Mouse (Mus musculus) limb, embryonic 11.5 days (tissue): ENCODE results near the gene Gatad2b. TPM values are rescaled to one million over a fixed set of nuclear protein-coding genes. Genes with fewer than 3 reads are reported as not detected.
"Not testable (repeated sequence)": the region's sequence is repeated elsewhere in the genome, so short reads cannot be mapped to it uniquely, and the experiment has no call there.

Experiments used
- ATAC-seq: fragments of 200-750 bp; cut with Nextera tagmentation; 2 replicates; pipeline ENCODE4 v1.8.0; 2017; ENCODE audit warnings: low read depth; ENCODE audit not compliant: insufficient number of reproducible peaks, low FRiP score, low TSS enrichment
- DNase-seq: peaks from one replicate; pipeline ENCODE4 v3.0.0-alpha.2; 2015; ENCODE audit warnings: low spot score
- H3K27ac ChIP-seq: fragments of 300-500 bp; sonication (generic); replicated peaks from 2 replicates; pipeline ENCODE4 v1.5.1; 2014; ENCODE audit warnings: low read depth, mild to moderate bottlenecking, low read length
- H3K27me3 ChIP-seq: fragments of 300-500 bp; sonication (generic); 2 replicates; pipeline ENCODE4 v1.6.1; 2014; ENCODE audit warnings: mild to moderate bottlenecking, low read length, mixed read lengths; ENCODE audit not compliant: control insufficient read depth, insufficient read depth
- H3K36me3 ChIP-seq: fragments of 300-500 bp; sonication (generic); 2 replicates; pipeline ENCODE4 v1.6.1; 2014; ENCODE audit warnings: mild to moderate bottlenecking, low read length, moderate library complexity, mixed read lengths; ENCODE audit not compliant: control insufficient read depth, insufficient read depth
- H3K4me1 ChIP-seq: fragments of 300-500 bp; sonication (generic); 2 replicates; pipeline ENCODE4 v1.6.1; 2014; ENCODE audit warnings: low read length, mixed read lengths; ENCODE audit not compliant: control insufficient read depth, insufficient read depth
- H3K4me2 ChIP-seq: fragments of 300-500 bp; sonication (generic); 2 replicates; pipeline ENCODE4 v1.6.1; 2014; ENCODE audit warnings: low read depth, mild to moderate bottlenecking, moderate library complexity; ENCODE audit not compliant: severe bottlenecking
- H3K4me3 ChIP-seq: fragments of 300-500 bp; sonication (generic); 2 replicates; pipeline ENCODE4 v1.5.1; 2014; ENCODE audit warnings: low read depth, low read length
- H3K9ac ChIP-seq: fragments of 300-500 bp; sonication (generic); 2 replicates; pipeline ENCODE4 v1.6.1; 2014; ENCODE audit warnings: mild to moderate bottlenecking, low read length
- H3K9me3 ChIP-seq: fragments of 300-500 bp; sonication (generic); 2 replicates; pipeline ENCODE4 v1.6.1; 2016; ENCODE audit warnings: low read length; ENCODE audit not compliant: control insufficient read depth
- WGBS: fragments of 180-500 bp; shearing (Covaris S2); extraction: QIAGEN DNeasy Blood & Tissue Kit; methylation state at CpG from one replicate; pipeline ENCODE4 v1.1.7; 2014; 5-methylcytosine and 5-hydroxymethylcytosine counted together
- polyA plus RNA-seq: library from polyadenylated mRNA; unstranded; fragments of >200 nt; fragmentation: Nextera tagmentation; extraction: Ambion mirVana; gene quantifications from 2 replicates; pipeline ENCODE4 v1.2.1, GENCODE M21; 2014

The Gatad2b gene
- 16.2 and 18.9 TPM in 2 replicates for polyA plus RNA-seq

DNA sequence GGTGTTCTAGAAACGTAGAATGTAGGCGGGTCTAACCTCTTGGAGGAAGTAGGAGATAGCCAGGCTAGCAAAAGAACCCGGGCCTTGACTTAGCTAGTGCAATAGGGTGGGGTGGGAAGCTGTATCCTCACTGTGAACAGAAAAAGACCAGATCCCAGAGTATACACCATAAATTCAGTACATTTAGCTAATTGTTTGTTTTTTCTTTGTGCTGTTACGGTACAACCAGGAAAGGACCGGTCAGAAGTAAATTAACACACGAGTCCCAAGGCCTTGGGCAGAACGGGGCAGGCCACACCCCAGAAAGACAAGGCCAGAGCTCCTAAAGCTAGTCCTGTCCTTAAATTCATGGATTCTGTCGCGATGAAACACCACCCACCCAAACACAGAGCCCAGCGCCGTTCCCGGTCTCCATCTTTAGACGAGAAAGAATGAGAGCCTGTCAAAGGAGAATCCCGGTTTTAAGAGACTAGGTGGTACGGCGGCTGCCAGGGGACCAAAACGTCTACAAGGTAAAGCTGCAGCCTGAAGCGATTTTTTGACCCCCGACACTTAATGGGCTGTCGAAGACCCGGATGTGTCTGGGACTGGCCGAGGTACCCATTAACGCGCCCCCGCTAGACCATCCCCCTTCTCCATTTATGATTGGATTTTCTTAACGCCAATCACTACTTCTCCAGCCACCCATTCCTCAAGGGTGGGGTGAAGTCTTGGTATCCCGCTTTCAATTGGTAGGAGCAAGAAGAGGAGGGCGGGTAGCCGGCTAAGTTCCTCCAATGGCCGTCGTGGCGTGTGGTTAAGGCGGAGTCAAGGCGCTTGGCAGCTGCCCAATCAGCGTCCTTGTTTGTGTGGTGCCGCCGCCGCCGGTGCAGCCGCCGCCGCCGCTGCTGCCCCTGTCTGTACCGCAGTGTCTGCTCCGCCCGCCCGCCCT, at the start of gene Gatad2b:
Gene Gatad2b, plus strand, starts transcription at position 834 of the 931 bp plus-strand sequence.
- no peaks in the 10 kb centered on the region for H3K9me3 ChIP-seq
- H3K27ac ChIP-seq = peak within 1 kb of the TSS; percentile 97
- H3K9ac ChIP-seq = peak within 1 kb of the TSS; percentile 94
- H3K27me3 ChIP-seq = no peaks in the 10 kb centered on the region
- ATAC-seq = peak; percentile 99
- peak within 1 kb of the TSS; percentile 91 for H3K4me3 ChIP-seq
- peak; percentile 100 for DNase-seq
- peak within 1 kb of the TSS; percentile 75 for H3K4me2 ChIP-seq
- H3K36me3 ChIP-seq = peaks cover 3% of the 10 kb centered on the region; the same call in 1 of the 2 replicates
- peaks cover 5% of the 10 kb centered on the region; the same call in 1 of the 2 replicates for H3K4me1 ChIP-seq
- under 1% methylated on average over 44 of the region's 47 CpGs for WGBS

- Histone ChIP-seq H3K4me1 (peaks cover 12% of the 10 kb centered on the region), H3K9me3 (no peaks in the 10 kb centered on the region), H3K4me3 (no peak overlapping the region), H3K27ac (no peak overlapping the region), H3K36me3 (peaks cover 3% of the 10 kb centered on the region; the same call in 1 of the 2 replicates), H3K27me3 (no peaks in the 10 kb centered on the region), H3K4me2 (no peak overlapping the region), H3K9ac (no peak overlapping the region)
- 75% methylated on average over 2 of the region's 2 CpGs for WGBS
- DNase-seq (no peak), ATAC-seq (no peak)
These were observed 47.6 kb upstream of the Gatad2b start for GRCm38 (mm10) chr3:90245406-90245805.

DNA sequence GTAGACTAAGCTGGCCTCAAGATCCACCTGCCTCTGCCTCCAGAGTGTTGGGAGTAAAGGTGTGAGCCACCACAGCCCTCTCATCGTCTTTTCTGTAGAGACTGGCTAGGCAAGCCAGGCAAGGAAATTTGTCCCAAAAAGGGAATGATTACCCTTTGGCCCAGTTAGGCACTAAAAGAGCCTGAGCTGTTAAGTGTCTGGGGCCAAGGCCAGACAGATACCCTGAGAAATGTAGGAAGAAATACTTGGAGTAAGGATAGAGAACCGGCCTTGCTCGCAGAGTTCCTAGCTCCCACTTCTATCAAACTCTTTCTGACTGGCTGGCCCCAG, 45.4 kb upstream of the Gatad2b start:
- peaks cover 7% of the 10 kb centered on the region for H3K36me3 ChIP-seq
- no peaks in the 10 kb centered on the region for H3K27me3 ChIP-seq
- no peaks in the 10 kb centered on the region for H3K9me3 ChIP-seq
- WGBS = 2% methylated on average over 3 of the region's 3 CpGs
- peaks cover 12% of the 10 kb centered on the region for H3K4me1 ChIP-seq
- H3K9ac ChIP-seq = peak overlapping the region; percentile 44; the same call in 1 of the 2 replicates
- peak overlapping the region; percentile 87 for H3K27ac ChIP-seq
- peak overlapping the region; percentile 65 for H3K4me3 ChIP-seq
- no peak; the same call in 1 of the 2 replicates for ATAC-seq
- no peak for DNase-seq
- H3K4me2 ChIP-seq = peak overlapping the region; percentile 83

DNA sequence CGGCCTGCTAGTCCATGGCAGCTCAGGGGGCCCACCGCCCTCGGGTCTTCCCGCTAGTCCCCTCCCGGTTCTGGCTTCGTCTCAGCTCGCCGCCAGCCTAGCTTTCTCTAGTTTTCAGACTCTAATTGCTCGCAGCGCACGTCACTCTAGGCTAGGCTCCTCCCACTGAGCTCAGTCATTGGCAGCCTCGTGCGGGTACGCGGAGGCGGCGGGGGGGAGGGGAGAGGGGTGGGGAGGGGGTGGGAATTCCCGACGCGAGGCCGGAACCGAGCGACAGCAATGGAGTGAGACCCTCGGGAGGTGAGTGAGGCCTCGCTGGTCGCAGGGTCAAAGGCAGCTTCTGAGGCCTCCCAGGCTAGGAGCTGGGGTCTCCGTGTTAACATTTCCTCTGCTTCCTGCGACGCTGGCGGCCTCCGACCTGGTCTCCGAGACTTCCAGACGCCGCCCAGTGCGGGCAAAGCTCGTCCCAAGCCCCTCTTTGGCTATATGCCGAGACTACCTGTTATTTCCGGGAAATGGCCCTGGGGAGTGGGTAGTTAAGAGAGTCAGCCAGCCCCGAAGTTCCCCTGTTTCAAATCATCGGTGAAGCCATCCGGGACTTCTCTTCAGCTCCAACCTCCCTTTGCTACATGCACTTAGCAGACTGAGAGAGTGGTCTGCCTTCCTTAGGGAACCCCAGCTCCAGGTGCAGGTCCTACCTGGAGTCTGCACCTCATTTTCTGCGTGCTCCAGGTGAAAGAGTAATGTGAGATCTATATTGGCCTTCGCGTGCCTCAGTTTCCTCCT, 44.8 kb upstream of the Gatad2b start, which contains the start of gene Slc39a1:
Gene Slc39a1, plus strand, starts transcription at position 213 of the 786 bp plus-strand sequence.
- H3K9me3 ChIP-seq = no peaks in the 10 kb centered on the region
- peak; percentile 95 for DNase-seq
- peak within 1 kb of the TSS; percentile 81 for H3K9ac ChIP-seq
- under 1% methylated on average over 42 of the region's 44 CpGs for WGBS
- H3K4me3 ChIP-seq = peak within 1 kb of the TSS; percentile 65
- H3K27ac ChIP-seq = peak within 1 kb of the TSS; percentile 87
- peaks cover 7% of the 10 kb centered on the region for H3K36me3 ChIP-seq
- peak; percentile 91 for ATAC-seq
- no peaks in the 10 kb centered on the region for H3K27me3 ChIP-seq
- H3K4me1 ChIP-seq = peaks cover 9% of the 10 kb centered on the region
- H3K4me2 ChIP-seq = peak within 1 kb of the TSS; percentile 83

DNA sequence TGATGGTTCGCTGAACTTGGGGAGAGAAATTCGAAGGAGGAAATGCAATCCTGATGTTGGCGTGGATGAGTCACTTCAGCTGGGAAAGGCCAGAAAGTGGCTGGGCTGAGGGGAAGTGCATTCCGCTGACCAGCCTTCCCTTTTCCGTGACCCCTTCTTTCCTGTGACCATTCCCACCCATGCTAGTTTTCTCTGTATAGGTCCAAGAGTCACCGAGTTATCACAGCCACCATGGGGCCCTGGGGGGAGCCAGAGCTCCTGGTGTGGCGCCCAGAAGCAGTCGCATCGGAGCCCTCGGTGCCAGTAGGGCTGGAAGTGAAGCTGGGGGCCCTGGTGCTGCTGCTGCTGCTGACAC, 44.3 kb upstream of the Gatad2b start:
- Histone ChIP-seq H3K36me3 (peaks cover 7% of the 10 kb centered on the region), H3K4me2 (peak overlapping the region; percentile 83), H3K27me3 (no peaks in the 10 kb centered on the region), H3K4me1 (peaks cover 8% of the 10 kb centered on the region), H3K9me3 (no peaks in the 10 kb centered on the region), H3K27ac (peak overlapping the region; percentile 87), H3K9ac (peak overlapping the region; percentile 81), H3K4me3 (peak overlapping the region; percentile 65)
- ATAC-seq (no peak), DNase-seq (peak; percentile 36)
- WGBS = 7% methylated on average over 10 of the region's 10 CpGs

DNA sequence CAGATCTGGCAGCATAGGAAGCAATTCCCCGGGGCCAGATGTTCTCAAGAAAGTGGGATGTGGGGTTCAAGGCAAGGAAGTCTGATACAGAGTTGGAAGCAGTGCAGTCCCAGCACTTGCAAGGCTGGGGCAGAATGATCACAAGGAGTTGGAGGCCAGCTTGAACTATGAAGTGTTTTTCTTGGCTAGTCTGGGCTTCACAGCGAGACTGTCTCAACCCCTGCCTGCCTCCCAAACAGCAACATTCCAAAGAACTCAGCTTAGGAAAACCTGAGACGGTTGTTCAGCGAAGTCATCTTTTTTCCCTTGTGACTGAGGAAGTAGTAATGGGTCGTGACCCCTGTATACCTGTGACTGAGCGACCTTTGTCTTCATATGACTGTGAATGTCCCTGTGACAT, 42.2 kb upstream of the Gatad2b start:
- Histone ChIP-seq H3K36me3 (peaks cover 7% of the 10 kb centered on the region), H3K4me2 (no peak overlapping the region), H3K4me3 (no peak overlapping the region), H3K27ac (no peak overlapping the region), H3K27me3 (no peaks in the 10 kb centered on the region), H3K9ac (no peak overlapping the region), H3K9me3 (no peaks in the 10 kb centered on the region), H3K4me1 (peaks cover 5% of the 10 kb centered on the region)
- DNase-seq (no peak), ATAC-seq (no peak)
- 89% methylated on average over 6 of the region's 6 CpGs for WGBS

- not testable (repeated sequence) for H3K4me2 ChIP-seq, H3K27me3 ChIP-seq, H3K4me3 ChIP-seq, H3K9ac ChIP-seq, DNase-seq, H3K36me3 ChIP-seq, H3K9me3 ChIP-seq, H3K27ac ChIP-seq, H3K4me1 ChIP-seq, ATAC-seq
- WGBS = 96% methylated on average over 10 of the region's 12 CpGs
These were observed 41.2 kb upstream of the Gatad2b start for GRCm38 (mm10) chr3:90251731-90252226.

DNA sequence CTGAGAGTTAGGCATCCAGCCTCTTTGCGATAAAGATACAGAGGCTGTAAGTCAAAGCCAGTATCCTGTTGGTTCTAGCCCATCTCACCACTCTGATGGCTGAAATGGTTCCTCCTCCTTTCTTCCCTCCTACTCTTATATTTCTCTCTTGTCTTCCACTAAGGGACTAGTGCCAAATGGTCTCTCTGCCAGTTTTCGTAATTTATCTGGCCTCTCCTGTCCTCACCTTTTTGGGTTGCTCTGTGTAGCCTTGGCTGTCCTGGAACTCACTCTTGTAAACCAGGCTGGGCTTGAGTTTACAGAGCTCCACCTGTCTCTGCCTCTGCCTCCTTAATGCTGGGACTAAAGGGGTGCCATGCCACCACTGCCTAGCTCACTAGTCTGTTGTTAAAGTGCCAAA, 40.3 kb upstream of the Gatad2b start:
- not testable (repeated sequence) for H3K9me3 ChIP-seq, H3K36me3 ChIP-seq, H3K27me3 ChIP-seq, DNase-seq, H3K4me3 ChIP-seq, H3K9ac ChIP-seq, H3K27ac ChIP-seq, H3K4me2 ChIP-seq, ATAC-seq, H3K4me1 ChIP-seq
- WGBS = 93% methylated on average over 2 of the region's 2 CpGs
